Mouse (Mus musculus) liver, embryonic 11.5 days (tissue): ENCODE data around the gene Fgfr2. TPM values are rescaled to one million over a fixed set of nuclear protein-coding genes. Genes with fewer than 3 reads are reported as not detected.
A peak's percentile ranks its signal among the peaks of the same experiment; 100 is the strongest.

Source experiments
- ATAC-seq: fragments of 200-750 bp; cut with Nextera tagmentation; replicated peaks from 2 replicates; pipeline ENCODE4 v1.8.0; 2017; ENCODE audit warnings: moderate number of reproducible peaks, mild to moderate bottlenecking, moderate TSS enrichment, moderate library complexity; ENCODE audit not compliant: low FRiP score
- DNase-seq: peaks from one replicate; pipeline ENCODE4 v3.0.0-alpha.2; 2017; ENCODE audit warnings: low spot score
- H3K27ac ChIP-seq: fragments of 300-500 bp; sonication (generic); 2 replicates; pipeline ENCODE4 v1.5.1; 2014; ENCODE audit warnings: mild to moderate bottlenecking, low read depth, low read length, control low read depth
- H3K27me3 ChIP-seq: fragments of 300-500 bp; sonication (generic); replicated peaks from 2 replicates; pipeline ENCODE4 v1.6.1; 2014; ENCODE audit warnings: low read length, mixed read lengths; ENCODE audit not compliant: control insufficient read depth, insufficient read depth
- H3K36me3 ChIP-seq: fragments of 300-500 bp; sonication (generic); 2 replicates; pipeline ENCODE4 v1.6.1; 2014; ENCODE audit warnings: mild to moderate bottlenecking, low read length, moderate library complexity, mixed read lengths; ENCODE audit not compliant: control insufficient read depth, insufficient read depth
- H3K4me1 ChIP-seq: fragments of 300-500 bp; sonication (generic); replicated peaks from 2 replicates; pipeline ENCODE4 v1.6.1; 2014; ENCODE audit warnings: low read length, mixed read lengths; ENCODE audit not compliant: control insufficient read depth, insufficient read depth
- H3K4me2 ChIP-seq: fragments of 300-500 bp; sonication (generic); 2 replicates; pipeline ENCODE4 v1.6.1; 2014; ENCODE audit warnings: mild to moderate bottlenecking, control low read depth, moderate library complexity
- H3K4me3 ChIP-seq: fragments of 300-500 bp; sonication (generic); 2 replicates; pipeline ENCODE4 v1.5.1; 2014; ENCODE audit warnings: low read depth, low read length, control low read depth
- H3K9ac ChIP-seq: fragments of 300-500 bp; sonication (generic); 2 replicates; pipeline ENCODE4 v1.6.1; 2014; ENCODE audit warnings: low read depth, low read length, control low read depth
- H3K9me3 ChIP-seq: fragments of 300-500 bp; sonication (generic); 2 replicates; pipeline ENCODE4 v1.6.1; 2016; ENCODE audit warnings: low read length, inconsistent platforms, mixed read lengths; ENCODE audit not compliant: control insufficient read depth
- WGBS: fragments of 180-500 bp; shearing (Covaris S2); extraction: QIAGEN DNeasy Blood & Tissue Kit; methylation state at CpG from one replicate; pipeline ENCODE4 v1.1.7; 2014; 5-methylcytosine and 5-hydroxymethylcytosine counted together
- polyA plus RNA-seq: library from polyadenylated mRNA; unstranded; fragments of >200 nt; fragmentation: Nextera tagmentation; extraction: Ambion mirVana; gene quantifications from 2 replicates; pipeline ENCODE4 v1.2.1, GENCODE M21; 2014

Gene Fgfr2
- polyA plus RNA-seq, 1 experiment from 2014 or later: 32.6 TPM

DNA sequence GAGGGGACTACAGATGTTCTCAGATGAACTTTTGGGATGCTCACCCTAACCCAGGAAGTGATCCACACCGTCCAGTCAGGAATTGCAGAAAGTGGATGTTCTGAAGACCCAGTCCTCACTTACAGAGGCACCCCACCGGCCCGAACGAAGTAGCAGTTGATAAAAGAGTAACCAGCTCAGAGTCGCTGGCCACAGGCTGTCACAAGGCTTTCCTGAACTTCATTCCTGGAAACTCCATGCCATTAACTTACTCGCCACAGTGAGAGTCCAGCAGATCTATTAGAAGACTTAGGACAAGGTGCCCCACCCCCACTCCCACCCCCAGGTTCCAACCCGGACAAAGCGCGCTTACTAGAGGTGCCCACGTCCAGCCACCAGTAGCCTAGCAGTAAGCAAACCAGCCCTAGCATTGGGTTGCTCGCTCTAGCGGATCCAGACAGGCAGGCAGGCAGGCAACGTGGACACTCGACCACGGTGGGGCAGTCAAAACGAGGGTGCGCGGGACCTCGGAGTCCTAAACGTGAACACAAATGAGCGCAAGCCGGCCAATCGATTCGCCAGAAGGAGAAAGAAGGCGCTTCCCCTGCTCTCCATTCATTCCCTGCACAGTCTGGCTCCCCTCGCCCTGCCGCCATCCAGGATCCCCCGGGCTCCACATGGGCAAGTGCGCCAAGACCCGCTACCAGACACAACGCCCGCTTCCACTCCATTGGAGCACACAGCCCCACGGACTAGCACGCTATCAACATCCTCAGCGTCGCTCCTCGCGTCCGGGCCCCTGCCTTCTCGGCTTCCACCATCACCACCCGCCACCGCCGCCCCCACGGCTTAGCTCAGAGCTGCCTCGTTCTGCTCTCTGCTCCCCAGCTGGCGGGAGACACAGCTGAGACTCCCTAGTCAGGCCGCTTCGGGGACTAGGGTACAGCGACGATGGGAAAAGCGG is 807.7 kb downstream of the Fgfr2 start:
- Histone ChIP-seq H3K27ac (peak overlapping the region; percentile 8), H3K9me3 (no peaks in the 10 kb centered on the region)

DNA sequence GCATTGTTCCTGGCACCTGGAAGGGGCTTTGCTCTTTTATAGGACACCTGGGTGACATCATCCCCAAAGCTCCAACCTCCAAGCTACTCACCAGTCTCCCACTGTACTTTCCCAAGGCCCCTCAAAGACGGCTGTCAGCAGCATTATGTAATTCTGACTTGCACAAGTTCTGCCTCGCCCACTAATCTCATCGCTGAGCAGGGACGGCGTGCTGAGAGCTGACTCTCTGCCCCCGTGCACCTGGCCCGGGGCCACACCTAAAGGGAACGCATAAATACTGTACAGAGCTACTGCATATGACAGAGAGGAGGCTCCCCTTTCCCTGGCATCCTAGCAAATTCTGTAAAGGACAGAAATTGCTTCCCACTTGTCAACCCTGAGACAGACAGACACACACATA is 810.8 kb downstream of the Fgfr2 start:
- no peak overlapping the region for H3K4me3 ChIP-seq
- no peak overlapping the region for H3K27ac ChIP-seq
- DNase-seq: no peak
- no peak overlapping the region for H3K4me2 ChIP-seq
- H3K9me3 ChIP-seq: no peaks in the 10 kb centered on the region
- H3K36me3 ChIP-seq: no peaks in the 10 kb centered on the region
- H3K4me1 ChIP-seq: peaks cover 15% of the 10 kb centered on the region
- 74% methylated on average over 8 of the region's 8 CpGs for WGBS
- peaks cover 3% of the 10 kb centered on the region; the same call in 1 of the 2 replicates for H3K27me3 ChIP-seq
- no peak for ATAC-seq
- H3K9ac ChIP-seq: no peak overlapping the region; the same call in 1 of the 2 replicates

More for the DNA sequence above, 807.7 kb downstream of the Fgfr2 start:
- WGBS: under 1% methylated on average over 51 of the region's 51 CpGs
- Histone ChIP-seq H3K4me3 (peak overlapping the region; percentile 76), H3K27me3 (peaks cover 3% of the 10 kb centered on the region; the same call in 1 of the 2 replicates), H3K36me3 (no peaks in the 10 kb centered on the region), H3K4me1 (peaks cover 12% of the 10 kb centered on the region), H3K4me2 (peak overlapping the region; percentile 99), H3K9ac (peak overlapping the region; percentile 80)
- DNase-seq (peak; percentile 74), ATAC-seq (peak; percentile 50)

DNA sequence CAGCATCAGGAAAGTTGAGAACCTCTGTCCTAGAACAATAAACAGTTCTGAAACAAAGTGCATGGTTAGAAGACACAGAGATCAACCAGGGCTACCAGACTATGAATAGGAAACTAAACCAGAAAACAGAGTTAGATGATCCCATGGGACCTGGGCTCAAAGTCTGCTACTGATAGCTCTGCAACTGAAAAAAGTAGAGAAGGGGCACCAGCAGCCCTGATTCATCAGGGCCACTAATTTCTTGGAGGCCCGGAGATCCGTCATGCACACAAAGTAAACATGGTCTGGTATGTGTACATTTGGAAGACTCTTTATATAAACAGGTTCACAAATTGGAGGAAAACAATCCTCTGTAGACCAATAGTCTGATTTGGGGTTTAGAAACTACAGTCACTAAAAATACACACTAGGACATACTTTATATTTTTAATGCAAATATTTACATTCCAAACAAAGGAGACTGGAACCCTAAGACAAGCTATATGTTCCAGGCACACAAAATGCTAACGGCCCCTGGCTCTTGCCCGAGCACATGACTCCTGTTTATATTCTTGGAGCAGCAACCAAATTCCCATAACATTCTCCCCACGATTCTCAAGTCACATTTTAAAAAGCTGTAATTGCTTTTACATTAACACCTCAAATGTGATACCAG is 814.5 kb downstream of the Fgfr2 start:
- H3K36me3 ChIP-seq: no peaks in the 10 kb centered on the region
- no peak overlapping the region for H3K27ac ChIP-seq
- 56% methylated on average over 5 of the region's 5 CpGs for WGBS
- no peak overlapping the region for H3K9ac ChIP-seq
- no peak for DNase-seq
- H3K4me3 ChIP-seq: no peak overlapping the region
- no peaks in the 10 kb centered on the region for H3K9me3 ChIP-seq
- H3K27me3 ChIP-seq: no peaks in the 10 kb centered on the region
- ATAC-seq: no peak
- H3K4me1 ChIP-seq: peaks cover 22% of the 10 kb centered on the region
- H3K4me2 ChIP-seq: no peak overlapping the region

DNA sequence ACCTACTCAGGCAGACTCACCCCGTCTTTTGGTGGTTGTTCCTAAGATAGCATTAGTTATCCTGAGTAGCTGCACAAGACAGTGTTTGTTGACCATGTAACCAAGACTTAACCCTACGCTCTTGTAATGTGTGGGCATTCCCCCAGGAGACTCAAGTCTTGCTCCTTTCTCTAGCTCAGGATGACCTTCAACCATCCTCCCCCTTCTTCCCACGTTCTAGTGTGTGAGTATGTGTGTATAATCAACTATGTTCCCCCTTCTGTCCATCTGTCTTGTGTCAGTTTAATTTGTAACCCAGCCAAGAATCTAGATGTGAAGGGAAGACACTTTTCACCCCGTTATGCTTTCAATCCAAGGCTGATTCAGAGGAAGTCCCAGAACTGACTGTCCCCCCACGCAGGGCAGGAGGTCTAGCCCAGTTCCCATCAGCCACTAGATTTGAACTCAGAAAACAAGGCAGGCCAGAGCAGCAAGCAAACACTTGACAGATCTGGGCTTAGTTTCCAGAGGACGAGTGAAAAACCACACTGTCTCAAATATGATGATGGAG is 815.4 kb downstream of the Fgfr2 start:
- no peaks in the 10 kb centered on the region for H3K36me3 ChIP-seq
- H3K27me3 ChIP-seq: no peaks in the 10 kb centered on the region
- peaks cover 22% of the 10 kb centered on the region for H3K4me1 ChIP-seq
- H3K4me2 ChIP-seq: no peak overlapping the region
- H3K9me3 ChIP-seq: no peaks in the 10 kb centered on the region
- DNase-seq (no peak), ATAC-seq (no peak)
- H3K4me3 ChIP-seq: no peak overlapping the region
- WGBS: 58% methylated on average over 6 of the region's 6 CpGs
- no peak overlapping the region for H3K9ac ChIP-seq
- no peak overlapping the region; the same call in 1 of the 2 replicates for H3K27ac ChIP-seq

DNA sequence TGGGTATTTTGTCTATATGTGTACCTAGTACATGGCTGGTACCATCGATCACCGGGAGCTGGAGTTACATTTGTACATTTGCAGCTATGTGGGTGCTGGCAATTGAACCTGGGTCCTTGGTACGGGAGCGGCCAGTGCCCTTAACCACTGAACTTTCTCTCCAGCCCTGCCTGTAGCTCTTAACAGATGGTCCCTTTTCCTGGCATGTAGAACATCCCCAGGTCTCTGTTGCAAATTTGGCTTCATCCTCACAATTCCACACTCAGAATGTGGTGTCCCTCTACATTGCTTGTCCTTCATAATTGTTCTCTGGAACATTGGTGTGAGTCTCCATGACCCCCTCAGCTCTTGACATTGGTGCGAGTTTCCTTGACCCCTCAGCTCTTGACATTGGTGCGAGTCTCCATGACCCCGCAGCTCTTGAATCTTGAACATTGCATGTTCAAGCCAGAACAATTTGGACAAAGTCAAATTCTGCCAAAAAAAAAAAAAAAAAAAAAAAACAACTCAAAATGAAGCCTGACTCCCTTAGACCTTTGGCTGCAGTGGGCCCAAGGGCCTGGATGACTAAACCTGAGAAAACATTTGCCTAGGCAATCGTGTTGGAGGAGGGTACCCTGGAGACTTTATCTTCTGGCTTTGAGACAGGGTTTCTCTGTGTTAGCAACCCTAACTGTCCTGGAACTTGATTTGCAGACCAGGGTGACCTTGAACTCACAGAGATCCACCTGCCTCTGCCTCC is 816.3 kb downstream of the Fgfr2 start:
- H3K4me1 ChIP-seq: peaks cover 24% of the 10 kb centered on the region

DNA sequence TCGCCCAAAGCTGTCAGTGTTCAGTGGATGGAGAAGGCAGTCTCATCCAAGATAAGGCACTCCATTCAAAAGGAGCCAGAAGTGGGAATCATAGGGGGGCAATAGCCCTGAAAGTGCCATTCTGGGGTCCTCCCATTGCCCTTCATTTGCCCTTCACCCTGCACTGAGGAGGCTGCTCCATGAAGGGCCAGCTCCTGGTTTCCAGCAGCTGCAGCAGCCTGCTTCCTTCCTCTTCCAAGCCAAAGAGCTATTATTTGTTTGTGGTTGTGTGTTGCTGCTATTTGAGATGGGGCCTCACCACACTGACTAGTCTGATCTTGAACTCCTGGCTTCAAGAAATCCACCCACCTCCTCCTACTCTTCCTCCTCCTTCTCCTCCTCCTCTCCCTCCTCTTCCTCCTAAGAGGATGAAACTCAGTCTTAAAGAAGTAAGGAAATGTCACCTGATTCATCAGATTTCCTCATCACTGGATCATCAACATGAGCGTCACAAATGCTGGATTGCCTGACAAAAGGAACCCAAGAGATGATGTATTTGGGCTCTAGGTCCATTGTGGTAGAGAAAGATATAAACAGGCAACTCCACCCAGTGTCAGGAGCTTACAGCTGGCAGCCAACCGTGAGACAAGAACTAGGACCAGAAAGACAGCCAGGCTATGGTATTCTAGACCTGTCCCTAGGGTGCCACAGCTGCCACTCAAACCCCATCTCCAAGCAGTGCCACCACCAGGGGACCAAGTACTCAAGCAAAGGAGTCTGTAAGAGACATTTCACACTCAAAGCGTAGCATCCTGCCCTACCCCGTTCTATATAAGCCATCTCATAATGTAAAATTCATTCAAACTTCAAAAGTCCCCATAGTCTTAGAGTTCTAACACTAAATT is 817.4 kb downstream of the Fgfr2 start:
- peaks cover 24% of the 10 kb centered on the region for H3K4me1 ChIP-seq
- WGBS: 64% methylated on average over 5 of the region's 5 CpGs
- DNase-seq (no peak), ATAC-seq (no peak)
- no peaks in the 10 kb centered on the region for H3K27me3 ChIP-seq
- H3K4me2 ChIP-seq: no peak overlapping the region
- no peak overlapping the region for H3K27ac ChIP-seq
- no peak overlapping the region for H3K9ac ChIP-seq
- H3K4me3 ChIP-seq: no peak overlapping the region
- H3K36me3 ChIP-seq: no peaks in the 10 kb centered on the region
- H3K9me3 ChIP-seq: no peaks in the 10 kb centered on the region

More for the DNA sequence above, 816.3 kb downstream of the Fgfr2 start:
- no peak overlapping the region for H3K27ac ChIP-seq
- no peak overlapping the region for H3K4me3 ChIP-seq
- DNase-seq (no peak), ATAC-seq (no peak)
- no peaks in the 10 kb centered on the region for H3K9me3 ChIP-seq
- H3K36me3 ChIP-seq: no peaks in the 10 kb centered on the region
- H3K27me3 ChIP-seq: no peaks in the 10 kb centered on the region
- 89% methylated on average over 8 of the region's 8 CpGs for WGBS
- H3K4me2 ChIP-seq: no peak overlapping the region
- no peak overlapping the region for H3K9ac ChIP-seq

DNA sequence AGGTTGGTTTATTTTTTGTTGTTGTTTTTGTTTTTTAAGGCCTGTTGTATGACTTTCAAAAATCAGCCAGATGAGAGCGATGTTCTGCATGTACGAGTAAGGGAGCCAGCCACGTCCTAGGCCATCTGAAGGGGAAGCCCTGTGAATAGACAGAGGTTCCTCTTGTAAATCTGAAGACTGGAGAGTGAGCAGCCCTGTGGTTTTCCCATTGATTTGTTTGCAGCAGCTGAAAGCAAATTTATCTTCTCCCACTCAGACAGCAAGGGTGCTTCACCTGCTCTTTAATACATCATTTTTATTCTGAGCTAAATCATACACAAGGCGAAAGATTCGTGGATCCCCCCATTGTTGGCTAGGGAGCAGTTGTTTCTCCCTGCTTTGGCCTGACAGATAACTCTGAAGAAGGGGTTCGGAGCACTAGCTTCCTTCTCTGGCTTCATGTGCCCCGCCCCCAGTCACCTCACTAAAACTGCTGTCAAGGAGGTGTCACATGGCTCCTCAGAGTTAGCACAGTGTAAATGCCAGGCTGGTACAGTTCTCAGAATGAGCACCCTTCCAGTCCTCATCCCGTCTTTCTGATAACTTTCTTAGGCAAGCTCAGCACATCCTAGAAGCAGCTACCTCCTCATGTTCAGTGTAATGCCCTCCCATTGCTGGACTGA is 818.6 kb downstream of the Fgfr2 start:
- Histone ChIP-seq H3K4me1 (peaks cover 29% of the 10 kb centered on the region), H3K27ac (no peak overlapping the region)
- no peak for ATAC-seq

More for the DNA sequence above, 818.6 kb downstream of the Fgfr2 start:
- H3K4me3 ChIP-seq: no peak overlapping the region
- H3K36me3 ChIP-seq: no peaks in the 10 kb centered on the region
- WGBS: 56% methylated on average over 8 of the region's 8 CpGs
- H3K9me3 ChIP-seq: no peaks in the 10 kb centered on the region
- DNase-seq: no peak
- no peaks in the 10 kb centered on the region for H3K27me3 ChIP-seq
- no peak overlapping the region for H3K9ac ChIP-seq
- no peak overlapping the region for H3K4me2 ChIP-seq
